Mouse (Mus musculus): ENCODE results near the gene Zfp687.
"Not testable (repeated sequence)": the region's sequence is repeated elsewhere in the genome, so short reads cannot be mapped to it uniquely, and the experiment has no call there.

Gene Zfp687

DNA sequence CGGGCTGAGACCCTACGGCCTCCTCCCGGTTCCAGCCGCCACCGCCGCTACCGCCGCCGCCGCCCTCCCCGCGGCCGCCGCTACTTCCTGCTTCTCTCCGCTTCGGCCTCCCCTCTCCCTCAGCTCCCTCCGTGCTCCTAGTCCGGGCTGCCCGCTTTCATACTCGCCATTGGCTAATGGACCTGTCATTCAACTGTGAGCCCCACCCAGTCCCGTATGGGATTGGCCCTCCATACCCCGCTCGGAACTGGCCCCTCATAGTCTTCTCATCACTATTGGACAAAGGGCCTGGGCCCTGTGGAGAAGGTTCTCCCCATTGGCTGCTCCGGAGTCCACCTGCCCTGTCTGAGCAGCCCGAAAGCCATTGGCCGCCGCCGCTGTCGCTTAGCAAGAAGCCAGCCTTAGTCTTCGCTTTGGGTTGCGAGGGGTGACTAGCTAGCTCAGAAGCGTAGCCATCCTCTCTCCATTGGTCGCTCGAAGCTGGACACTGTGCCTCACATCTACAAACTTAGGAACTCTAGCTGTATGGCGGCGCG lies at the start of gene Zfp687:
Gene Zfp687, minus strand, starts transcription at position 112 of the 536 bp plus-strand sequence.
- DNase-seq (ENCODE audit: low spot score in 2 of 2), result peak; percentile 99 to 100

DNA sequence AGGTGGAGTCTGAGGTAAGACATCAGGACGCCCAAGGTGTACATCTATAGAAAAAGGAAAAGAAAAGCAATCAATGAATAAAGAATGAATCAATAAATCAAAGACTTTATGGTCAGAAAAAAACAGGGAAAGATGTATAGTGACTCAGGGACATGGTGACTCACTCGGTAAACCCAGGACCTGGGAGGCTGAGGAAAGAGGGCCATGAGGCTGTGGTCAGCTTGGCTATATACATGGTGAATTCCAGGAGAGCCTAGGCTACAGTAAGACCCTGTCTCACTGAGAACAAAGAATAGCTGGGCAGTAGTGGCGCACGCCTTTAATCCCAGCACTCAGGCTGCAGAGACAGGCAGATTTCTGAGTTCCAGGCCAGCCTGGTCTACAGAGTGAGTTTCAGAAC lies 48.5 kb upstream of the Zfp687 start:
- DNase-seq (ENCODE audit: low spot score in 2 of 2), result no peak

- DNase-seq (ENCODE audit: low spot score in 2 of 2), result peak; percentile 39 to 52
These were observed 42.8 kb upstream of the Zfp687 start for GRCm38 (mm10) chr3:95058078-95058477.

GRCm38 (mm10) chr3:95056275-95056674 lies 41.0 kb upstream of the Zfp687 start:
- DNase-seq (ENCODE audit: low spot score in 2 of 2), result no peak

DNA sequence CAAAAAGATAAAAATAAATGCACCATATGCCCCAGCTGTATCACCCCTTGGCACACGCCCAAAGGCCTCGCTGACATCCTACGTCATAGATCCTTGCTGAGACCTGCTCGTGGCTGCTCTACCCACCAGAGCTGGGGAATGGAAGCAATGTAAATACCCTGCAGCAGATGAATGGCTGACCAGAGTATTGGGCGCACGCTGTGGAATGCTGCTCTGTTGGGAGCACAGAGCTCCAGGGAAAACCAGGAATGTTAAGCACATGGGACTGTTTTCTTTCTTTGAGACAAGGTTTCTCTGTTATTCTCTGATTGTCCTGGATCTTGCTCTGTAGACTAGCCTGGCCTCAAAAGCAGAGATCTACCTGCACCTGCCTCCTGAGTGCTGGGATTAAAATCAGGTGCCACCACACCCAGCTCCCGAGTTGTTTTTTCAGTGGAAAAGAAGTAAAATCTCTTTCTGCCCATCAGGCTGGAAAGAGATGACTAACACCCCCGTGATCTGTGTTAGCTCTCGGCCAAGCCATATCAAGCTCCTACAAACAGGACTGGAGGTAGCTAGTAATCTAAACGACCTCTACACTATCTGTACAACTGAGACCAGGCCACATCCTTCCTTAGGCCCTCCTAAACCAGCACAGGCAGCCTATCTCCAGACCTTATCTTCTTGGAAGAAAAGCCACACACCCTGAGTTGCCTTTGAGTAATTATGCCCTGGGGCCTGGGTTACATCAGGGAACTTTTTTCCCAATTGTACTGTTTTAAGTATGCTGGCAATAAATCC lies 39.4 kb upstream of the Zfp687 start:
- DNase-seq (ENCODE audit: low spot score in 2 of 2), result peak in 1 of 2 experiments; percentile 10

DNA sequence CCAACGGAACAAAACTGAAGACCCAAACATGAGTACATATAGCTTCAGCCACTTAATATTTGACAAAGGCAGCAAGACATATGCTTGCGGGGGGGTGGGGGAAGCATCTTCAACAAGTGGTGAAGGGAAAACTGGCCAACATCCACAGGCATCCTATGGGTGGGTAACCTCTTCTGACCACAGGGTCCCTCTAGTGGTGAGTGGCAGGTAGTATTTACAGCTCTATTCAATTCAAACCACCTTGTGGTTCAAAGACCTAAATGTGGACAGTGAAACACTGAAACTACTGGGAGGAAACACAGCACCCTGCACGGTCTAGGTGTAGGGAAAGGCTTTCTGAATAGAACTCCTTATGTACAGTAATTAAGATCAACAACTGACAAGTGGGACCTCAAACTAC lies 38.5 kb upstream of the Zfp687 start:
- DNase-seq (ENCODE audit: low spot score in 2 of 2), result no peak

- peak in 1 of 2 experiments; percentile 51 for DNase-seq (ENCODE audit: low spot score in 2 of 2)
These were observed 37.7 kb upstream of the Zfp687 start for GRCm38 (mm10) chr3:95052959-95053358.

- DNase-seq (ENCODE audit: low spot score in 2 of 2), result no peak
These were observed 32.7 kb upstream of the Zfp687 start for GRCm38 (mm10) chr3:95047914-95048313.

DNA sequence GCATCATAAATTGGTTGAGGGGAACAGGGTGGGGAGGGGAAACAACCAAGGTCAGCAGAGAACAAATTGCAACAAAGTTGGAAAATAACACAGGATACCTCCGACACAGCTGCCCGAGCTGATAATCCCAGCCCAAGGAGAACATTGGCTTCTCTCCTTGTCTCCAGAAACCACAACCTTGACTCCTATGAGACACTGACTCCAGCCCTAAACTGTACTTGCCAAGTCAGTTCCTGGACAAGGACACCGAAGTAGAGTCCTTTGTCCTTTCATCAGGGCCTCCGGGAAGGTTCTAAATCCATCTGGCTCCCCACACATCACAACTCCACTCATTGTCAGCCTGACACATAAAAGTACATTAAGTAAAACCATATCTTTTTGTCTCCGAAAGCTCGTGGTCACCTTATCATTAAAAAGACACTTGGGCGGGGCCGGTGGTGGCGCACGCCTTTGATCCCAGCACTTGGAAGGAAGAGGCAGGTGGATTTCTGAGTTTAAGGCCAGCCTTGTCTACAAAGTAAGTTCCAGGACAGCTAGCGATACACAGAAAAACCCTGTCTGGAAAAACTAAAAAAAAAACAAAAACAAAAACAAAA lies 31.3 kb upstream of the Zfp687 start:
- DNase-seq (ENCODE audit: low spot score in 2 of 2), result no peak

GRCm38 (mm10) chr3:95043251-95043650 lies 28.0 kb upstream of the Zfp687 start:
- no peak for DNase-seq (ENCODE audit: low spot score in 2 of 2)

DNA sequence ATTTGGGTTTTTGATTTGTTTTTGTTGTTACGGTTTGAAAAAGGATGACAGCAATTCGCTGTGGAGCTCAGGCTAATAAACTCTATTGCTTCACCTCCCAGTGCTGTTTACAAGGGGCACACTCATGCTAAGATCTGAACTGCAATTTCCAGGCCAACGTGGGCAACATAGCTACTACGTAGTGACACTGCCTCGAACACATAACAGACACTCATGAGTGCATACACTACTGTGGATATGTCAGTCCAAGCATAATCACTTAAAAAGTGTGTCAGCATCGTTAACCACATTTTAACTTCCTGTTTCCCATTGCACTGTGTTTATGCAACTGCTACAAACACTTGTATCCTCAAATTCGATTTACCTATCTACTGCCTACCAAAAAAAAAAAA lies 27.6 kb upstream of the Zfp687 start:
- DNase-seq (ENCODE audit: low spot score in 2 of 2), result no peak

DNA sequence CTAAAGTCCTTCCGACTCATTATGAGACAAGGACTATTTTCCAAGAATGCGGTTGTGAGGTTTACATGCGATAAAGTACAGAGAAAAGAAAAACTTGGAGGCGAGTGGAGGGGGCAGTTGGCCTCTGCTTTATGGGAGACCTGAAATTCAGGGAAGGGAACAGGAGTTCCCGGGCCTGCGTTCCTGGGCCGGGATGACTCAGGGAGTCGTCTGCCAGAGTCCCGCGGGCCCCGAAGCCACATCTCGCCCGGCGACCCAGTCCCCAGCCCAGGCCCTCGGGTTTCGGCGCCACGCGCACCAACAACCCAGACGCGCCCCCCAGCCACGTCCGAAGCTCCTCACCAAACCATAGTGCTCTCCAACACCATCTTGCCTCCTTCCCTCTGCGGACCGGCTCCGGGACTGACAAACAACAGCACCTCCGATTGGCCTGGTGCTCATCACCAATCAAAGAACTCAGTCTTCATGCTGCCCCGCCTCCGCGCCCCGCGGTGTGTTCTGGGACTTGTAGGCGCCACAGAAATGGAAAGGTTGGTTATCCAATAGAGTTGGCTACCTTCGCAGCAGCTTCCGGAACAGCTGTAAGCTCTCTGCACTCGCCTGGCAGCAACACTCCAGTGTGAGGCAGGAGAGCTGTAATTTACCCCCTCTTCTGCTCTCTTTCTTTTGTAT lies 27.1 kb upstream of the Zfp687 start, which contains the start of gene Psmd4:
Gene Psmd4, minus strand, starts transcription at position 449 of the 672 bp plus-strand sequence.
- peak; percentile 95 to 99 for DNase-seq (ENCODE audit: low spot score in 2 of 2)

DNA sequence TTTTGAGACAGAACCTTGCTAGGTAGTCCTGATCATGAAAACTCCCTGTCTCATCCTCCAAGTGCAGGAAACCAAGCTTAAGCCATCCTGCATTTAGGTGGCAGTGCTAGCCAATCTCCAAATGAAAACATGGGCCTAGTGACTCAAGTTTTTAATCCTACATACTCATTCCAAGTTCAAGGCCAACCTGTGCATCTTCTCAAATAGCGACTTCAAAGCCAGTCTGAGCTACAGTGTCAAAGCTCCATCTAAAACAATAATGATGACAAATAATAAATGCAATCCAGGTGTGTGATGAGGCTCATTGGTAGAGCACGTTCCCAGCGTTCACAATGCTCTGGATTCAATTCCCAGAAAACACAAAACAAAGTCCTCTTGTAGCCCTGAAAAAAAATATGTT lies 26.4 kb upstream of the Zfp687 start:
- no peak for DNase-seq (ENCODE audit: low spot score in 2 of 2)

GRCm38 (mm10) chr3:95029953-95030352 lies 14.7 kb upstream of the Zfp687 start:
- DNase-seq (ENCODE audit: low spot score in 2 of 2), result no peak

DNA sequence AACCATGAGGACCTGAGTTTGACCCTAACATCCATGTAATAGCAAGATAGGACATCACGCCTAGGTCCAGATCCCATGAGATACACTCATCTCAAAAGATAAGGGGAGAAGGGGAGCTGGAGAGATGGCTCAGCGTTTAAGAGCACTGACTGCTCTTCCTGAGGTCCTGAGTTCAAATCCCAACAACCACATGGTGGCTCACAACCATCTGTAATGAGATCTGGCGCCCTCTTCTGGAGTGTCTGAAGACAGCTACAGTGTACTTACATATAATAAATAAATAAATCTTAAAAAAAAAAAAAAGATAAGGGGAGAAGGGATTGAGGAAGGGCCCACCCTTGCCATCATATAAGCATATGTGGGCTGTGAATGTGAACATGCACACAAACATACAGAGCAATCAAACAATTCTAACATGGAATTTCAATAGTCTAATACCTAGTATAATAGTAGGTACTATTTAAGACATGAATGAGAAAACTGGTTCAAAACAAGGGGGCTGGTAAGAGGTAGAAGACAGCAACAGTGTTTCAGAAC lies 14.1 kb upstream of the Zfp687 start:
- not testable (repeated sequence) for DNase-seq (ENCODE audit: low spot score in 2 of 2)

- no peak for DNase-seq (ENCODE audit: low spot score in 2 of 2)
These were observed 13.4 kb upstream of the Zfp687 start for GRCm38 (mm10) chr3:95028603-95029002.

DNA sequence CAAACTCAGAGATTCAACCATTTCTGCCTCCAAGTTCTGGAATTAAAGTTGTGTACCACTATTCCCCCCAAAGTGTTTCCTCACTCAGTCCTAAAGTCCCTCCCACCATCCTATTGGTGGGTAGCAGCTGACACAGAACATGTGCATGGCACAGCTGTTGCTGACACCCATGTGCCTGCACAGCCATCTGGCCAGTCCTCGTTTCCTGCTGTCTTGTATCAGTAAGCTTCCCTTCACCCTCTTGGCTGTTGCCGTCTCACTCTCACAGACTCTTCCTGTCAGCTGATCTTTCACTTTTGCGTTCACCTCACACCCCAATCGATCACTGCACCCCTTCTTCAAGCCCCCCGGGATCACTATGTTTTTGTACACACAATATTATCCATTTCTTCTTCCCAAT lies 12.5 kb upstream of the Zfp687 start:
- peak in 1 of 2 experiments; percentile 75 for DNase-seq (ENCODE audit: low spot score in 2 of 2)

DNA sequence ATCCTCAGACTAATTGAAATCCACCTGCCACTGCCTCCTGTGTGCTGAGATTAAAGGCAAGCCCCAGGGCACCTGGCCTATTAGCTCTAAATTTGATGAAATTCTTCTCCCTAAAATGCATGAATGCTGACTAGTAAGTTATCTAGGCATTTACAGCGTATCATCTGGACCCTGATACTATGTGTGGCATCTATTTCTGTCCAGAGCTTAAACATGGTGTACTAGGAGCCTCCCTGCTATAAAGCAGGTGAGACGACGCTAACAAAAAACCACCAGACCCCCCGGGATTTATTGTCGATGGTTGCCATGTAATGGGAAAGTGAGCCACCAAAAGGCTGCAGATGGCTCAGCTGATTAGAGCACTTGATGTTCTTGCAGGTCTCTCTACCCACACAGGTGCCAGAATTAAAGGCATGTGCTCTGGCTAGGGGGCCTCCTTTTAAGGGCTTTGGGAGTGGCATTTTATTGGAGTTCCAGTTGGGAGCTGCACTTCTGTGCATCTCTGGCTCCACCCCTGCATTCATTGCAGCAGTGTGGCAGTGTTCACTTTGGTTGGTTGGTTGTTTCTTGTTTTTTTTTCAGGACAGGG lies 11.9 kb upstream of the Zfp687 start:
- DNase-seq (ENCODE audit: low spot score in 2 of 2), result peak in 1 of 2 experiments; percentile 30

DNA sequence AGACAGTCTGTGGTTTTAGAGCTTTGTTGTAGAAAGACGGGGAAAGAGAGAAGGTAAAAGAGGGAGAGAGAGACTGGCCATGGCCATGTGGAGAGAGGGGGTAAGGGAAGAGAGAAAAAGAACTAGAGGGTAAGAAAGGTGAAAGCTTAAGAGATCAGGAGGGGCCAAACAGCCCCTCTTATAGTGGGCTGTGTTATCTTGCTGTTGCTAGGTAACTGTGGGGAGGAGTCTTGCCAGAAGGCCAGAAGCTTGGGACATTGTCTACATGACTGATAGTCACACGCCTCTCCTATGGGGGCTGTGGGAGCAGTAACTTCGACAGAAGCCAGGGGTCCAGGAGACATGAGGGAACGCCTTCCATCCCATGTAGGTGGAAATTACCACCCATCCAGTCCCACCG lies 10.0 kb upstream of the Zfp687 start:
- DNase-seq (ENCODE audit: low spot score in 2 of 2), result no peak

DNA sequence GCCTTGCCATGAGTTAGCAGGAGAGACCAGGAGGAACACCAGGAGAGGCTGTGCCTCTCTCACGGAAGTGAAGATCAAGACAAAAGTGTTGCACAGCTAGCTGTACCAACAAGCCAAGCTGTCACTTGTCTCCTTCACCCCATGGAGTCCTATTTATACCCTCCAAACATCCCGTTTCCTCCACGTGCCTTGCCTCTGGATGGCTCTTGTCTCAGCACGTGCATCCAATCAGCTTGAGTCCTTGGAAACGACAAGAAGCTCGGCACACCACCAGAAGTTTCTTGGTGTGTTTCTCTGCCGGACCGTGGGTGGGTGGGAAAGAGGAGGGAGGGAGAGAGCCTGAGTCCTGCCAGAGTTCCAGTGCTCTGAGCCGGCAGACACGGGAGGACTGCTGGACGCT lies 9.3 kb upstream of the Zfp687 start:
- DNase-seq (ENCODE audit: low spot score in 2 of 2), result peak in 1 of 2 experiments; percentile 67

- DNase-seq (ENCODE audit: low spot score in 2 of 2), result not testable (repeated sequence)
These were observed 5.7 kb upstream of the Zfp687 start for GRCm38 (mm10) chr3:95020956-95021355.

DNA sequence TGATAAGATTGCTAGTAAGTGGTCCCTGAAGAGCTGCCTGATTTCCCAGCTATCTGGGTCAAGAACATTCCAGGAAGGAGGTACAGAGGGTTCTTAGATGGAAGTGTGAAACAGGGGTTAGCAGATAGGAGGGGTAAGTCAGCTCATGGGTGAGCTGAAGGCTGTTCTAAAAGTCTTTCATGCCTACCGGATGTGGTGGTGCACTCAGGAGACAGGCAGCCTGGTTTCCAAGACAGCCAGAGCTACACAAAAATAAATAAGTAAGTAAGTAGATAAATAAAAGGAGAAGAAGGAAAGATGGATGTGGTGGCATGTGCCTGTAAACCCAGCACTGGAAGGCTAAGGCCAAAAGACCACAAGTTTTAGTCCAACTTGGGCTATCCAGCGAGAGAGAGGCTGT lies 3.5 kb upstream of the Zfp687 start:
- no peak for DNase-seq (ENCODE audit: low spot score in 2 of 2)
